15 mouse cellular contexts compared by ENCODE assay signal in genomic region chr7:138668337-138668736, GRCm38 (mm10).
DNase-seq lines count a peak whose midpoint lies in the region; ATAC-seq and TF ChIP-seq lines count a peak whose summit lies in the region.
"Had no signal": no experiment of that assay in that cellular context is flagged by ENCODE, and none has a peak within 500 bp of the region (broad histone marks: within the 10 kb centered on the region; RNA-seq: fewer than 3 reads in every experiment).

No protein-coding gene starts in this region.

- peak; percentile 34; the same call in 1 of the 2 replicates for ATAC-seq in midbrain, embryonic 13.5 days
- no peak for ATAC-seq in midbrain, embryonic 11.5 days (ENCODE audit: low FRiP score)
- peak; percentile 78 for ATAC-seq in forebrain, postnatal 0 days
- ATAC-seq: lung, postnatal 0 days had no signal

- H3K27ac ChIP-seq in midbrain, embryonic 13.5 days: peak overlapping the region; percentile 73
- no peak overlapping the region for H3K27ac ChIP-seq in midbrain, embryonic 11.5 days (ENCODE audit: low read depth, low read length)
- no peak overlapping the region for H3K27ac ChIP-seq in forebrain, postnatal 0 days (ENCODE audit: low read depth, low read length)
- H3K27ac ChIP-seq: embryonic facial prominence, embryonic 15.5 days had no signal

- H3K27me3 ChIP-seq in midbrain, embryonic 13.5 days: no peaks in the 10 kb centered on the region
- no peaks in the 10 kb centered on the region for H3K27me3 ChIP-seq in midbrain, embryonic 11.5 days (ENCODE audit: control insufficient read depth, insufficient read depth, low read length)
- no peaks in the 10 kb centered on the region for H3K27me3 ChIP-seq in forebrain, postnatal 0 days (ENCODE audit: insufficient read depth, low read length)
- H3K27me3 ChIP-seq: embryonic facial prominence, embryonic 15.5 days had no signal

- DNase-seq in adrenal gland, postnatal 14 days: peak; percentile 11
- DNase-seq in adrenal gland, postnatal 4 days (ENCODE audit: low spot score in 2 of 2): no peak
- DNase-seq in midbrain, embryonic 11.5 days (ENCODE audit: low spot score, missing footprints): no peak
- peak; percentile 40 for DNase-seq in forebrain, postnatal 0 days
- DNase-seq in retina, postnatal 1 day: peak; percentile 84
- no peak for DNase-seq in thymus, postnatal 14 days
- no peak for DNase-seq in spleen, postnatal 4 days (ENCODE audit: low spot score in 2 of 2)
- DNase-seq: adrenal gland, postnatal 25 days; cerebellum, adult 9-11 months; gastrocnemius, postnatal 14 days; kidney, postnatal 4 days had no signal

- H3K36me3 ChIP-seq in midbrain, embryonic 13.5 days: no peaks in the 10 kb centered on the region
- no peaks in the 10 kb centered on the region for H3K36me3 ChIP-seq in midbrain, embryonic 11.5 days (ENCODE audit: control insufficient read depth, insufficient read depth, low read length)
- H3K36me3 ChIP-seq in forebrain, postnatal 0 days (ENCODE audit: insufficient read depth): no peaks in the 10 kb centered on the region
- H3K36me3 ChIP-seq: embryonic facial prominence, embryonic 15.5 days; G1E had no signal

- H3K4me1 ChIP-seq in midbrain, embryonic 13.5 days (replicated peaks): peaks cover 35% of the 10 kb centered on the region
- peaks cover 2% of the 10 kb centered on the region; the same call in 1 of the 2 replicates for H3K4me1 ChIP-seq in midbrain, embryonic 11.5 days (ENCODE audit: control insufficient read depth, insufficient read depth, low read length)
- H3K4me1 ChIP-seq in forebrain, postnatal 0 days (ENCODE audit: insufficient read depth): peaks cover 10% of the 10 kb centered on the region; the same call in 1 of the 2 replicates

- WGBS in midbrain, embryonic 13.5 days: 36% methylated on average over 4 of the region's 4 CpGs
- 49% methylated on average over 4 of the region's 4 CpGs for WGBS in midbrain, embryonic 11.5 days
- WGBS in forebrain, postnatal 0 days: 15% methylated on average over 4 of the region's 4 CpGs

- TF ChIP-seq CTCF in forebrain, postnatal 0 days (IDR thresholded peaks at IDR 0.05; ENCODE audit: low read depth): no peak

- 0 out of 2 replicates have a peak overlapping the region, but pooled peaks have one; percentile 10 for H3K9ac ChIP-seq in midbrain, embryonic 13.5 days (replicated peaks)
- H3K9ac ChIP-seq in midbrain, embryonic 11.5 days (ENCODE audit: low read length): no peak overlapping the region
- H3K9ac ChIP-seq in forebrain, postnatal 0 days: no peak overlapping the region
- H3K9ac ChIP-seq: embryonic facial prominence, embryonic 15.5 days had no signal

- no peak overlapping the region for H3K4me3 ChIP-seq in midbrain, embryonic 13.5 days (replicated peaks)
- no peak overlapping the region for H3K4me3 ChIP-seq in midbrain, embryonic 11.5 days (ENCODE audit: low read depth, low read length)
- H3K4me3 ChIP-seq in forebrain, postnatal 0 days (ENCODE audit: low read depth, low read length): no peak overlapping the region
- H3K4me3 ChIP-seq: embryonic facial prominence, embryonic 15.5 days had no signal

- no peaks in the 10 kb centered on the region for H3K9me3 ChIP-seq in midbrain, embryonic 13.5 days
- no peaks in the 10 kb centered on the region for H3K9me3 ChIP-seq in midbrain, embryonic 11.5 days (ENCODE audit: control insufficient read depth, low read length)
- no peaks in the 10 kb centered on the region for H3K9me3 ChIP-seq in forebrain, postnatal 0 days (ENCODE audit: low read length)
- H3K9me3 ChIP-seq: embryonic facial prominence, embryonic 15.5 days had no signal

- no peak overlapping the region for H3K4me2 ChIP-seq in midbrain, embryonic 13.5 days (replicated peaks)
- no peak overlapping the region for H3K4me2 ChIP-seq in midbrain, embryonic 11.5 days
- H3K4me2 ChIP-seq in forebrain, postnatal 0 days (ENCODE audit: low read depth): no peak overlapping the region
- H3K4me2 ChIP-seq: embryonic facial prominence, embryonic 15.5 days had no signal

Comparison
In these comparisons a context has a peak if more than half of its experiments do, and no peak if none do; other contexts are left out.
1. DNase-seq: peak in adrenal gland, postnatal 14 days (single experiment), forebrain, postnatal 0 days (single experiment) and retina, postnatal 1 day (single experiment); none in adrenal gland, postnatal 4 days (0 of 2), midbrain, embryonic 11.5 days (single experiment), thymus, postnatal 14 days (single experiment) and spleen, postnatal 4 days (0 of 2).